Mouse (Mus musculus) E14TG2a.4 (cell line): ENCODE data around the gene Zfp606.

Source experiments
- H3K27me3 ChIP-seq: 2 replicates; pipeline ENCODE4 v1.6.1; 2014; ENCODE audit warnings: low read length, control low read depth; ENCODE audit not compliant: insufficient read depth
- H3K36me3 ChIP-seq: 2 replicates; pipeline ENCODE4 v1.6.1; 2014; ENCODE audit warnings: low read length, control low read depth; ENCODE audit not compliant: insufficient read depth
- H3K4me1 ChIP-seq: replicated peaks from 2 replicates; pipeline ENCODE4 v1.6.1; 2014; ENCODE audit warnings: low read depth, low read length, control low read depth
- H3K4me3 ChIP-seq: replicated peaks from 2 replicates; pipeline ENCODE4 v1.5.1; 2014; ENCODE audit warnings: mild to moderate bottlenecking, low read length
- H3K9me3 ChIP-seq: 2 replicates; pipeline ENCODE4 v1.6.1; 2014; ENCODE audit warnings: low read length, control low read depth
- CTCF ChIP-seq: conservative IDR thresholded peaks from 2 replicates; pipeline ENCODE4 v1.5.1; 2014; ENCODE audit warnings: low read length
- NANOG ChIP-seq: IDR thresholded peaks from 2 replicates; pipeline ENCODE4 v1.6.1; 2014; ENCODE audit warnings: borderline replicate concordance, low read length, mixed read lengths
- POU5F1 ChIP-seq: IDR thresholded peaks from 2 replicates; pipeline ENCODE4 v1.6.1; 2014; ENCODE audit warnings: low read length, borderline replicate concordance

Gene Zfp606

DNA sequence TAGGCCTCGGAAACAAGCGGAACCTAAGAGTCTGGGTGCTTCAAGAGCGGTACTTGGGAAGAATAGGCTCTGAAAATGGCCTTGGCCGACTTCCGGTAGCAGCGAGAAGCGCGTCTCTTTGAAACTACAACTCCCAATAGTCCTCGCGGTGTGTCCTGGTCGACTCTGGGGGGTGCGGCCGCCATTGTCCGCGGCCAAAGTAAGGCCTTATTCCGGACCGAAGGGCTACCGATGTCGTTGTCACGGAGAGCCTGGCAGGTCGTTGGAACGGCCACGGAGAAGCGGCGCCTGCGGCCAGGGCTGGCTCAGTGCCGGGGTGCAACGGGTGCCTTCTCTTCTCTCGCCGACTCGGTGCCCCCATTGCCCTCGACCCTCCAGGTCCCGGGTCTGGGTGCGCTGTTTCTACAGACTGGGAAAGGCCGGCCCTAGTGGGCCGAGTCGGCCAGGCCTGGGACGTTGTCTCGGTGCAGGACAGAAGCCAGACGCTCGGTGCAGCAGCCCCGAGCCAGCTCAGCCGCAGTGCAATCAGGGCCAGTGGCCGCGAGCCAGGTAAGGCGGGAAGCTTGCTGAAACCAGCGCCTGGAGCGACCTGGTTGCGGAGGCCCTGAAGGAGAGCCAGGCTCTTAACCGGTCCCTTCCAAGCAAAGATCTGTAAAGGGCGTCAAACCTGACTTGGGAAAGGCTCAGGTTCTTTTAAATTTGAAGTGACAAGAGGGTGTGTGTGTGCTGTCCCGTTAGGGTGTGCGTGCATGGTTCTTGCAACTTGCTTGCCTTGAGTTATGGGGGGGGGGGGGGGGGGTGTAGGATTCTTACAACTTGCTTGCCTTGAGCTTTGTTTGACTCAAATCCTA lies at the start of gene Zfp606:
Gene Zfp606 (plus strand): TSS at position 136 of the 851 bp plus-strand sequence.
- Histone ChIP-seq H3K27me3 (no peaks in the 10 kb centered on the region), H3K9me3 (no peaks in the 10 kb centered on the region), H3K36me3 (peaks cover 31% of the 10 kb centered on the region), H3K4me3 (peak within 1 kb of the TSS; percentile 95), H3K4me1 (peaks cover 11% of the 10 kb centered on the region)
- TF ChIP-seq POU5F1 (no peak), NANOG (no peak), CTCF (no peak)

DNA sequence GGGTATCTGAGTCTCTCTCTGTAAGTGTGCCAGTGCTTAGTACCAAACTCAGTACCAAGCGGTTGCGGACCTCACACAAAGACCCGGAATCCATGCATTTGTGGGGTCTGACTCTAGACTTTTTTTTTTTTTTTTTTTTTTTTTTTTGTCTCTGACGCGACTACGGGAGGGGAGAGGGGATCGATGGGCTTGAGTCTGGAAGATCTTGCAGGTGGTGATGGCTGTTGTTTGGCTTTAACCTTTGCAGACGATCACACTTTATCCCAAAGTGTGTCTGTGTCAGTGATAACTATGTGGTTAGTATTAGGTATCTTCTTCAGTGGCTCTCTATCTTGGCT lies 885 bp downstream of the Zfp606 start:
- Histone ChIP-seq H3K36me3 (peaks cover 37% of the 10 kb centered on the region), H3K4me3 (peak overlapping the region; percentile 95), H3K9me3 (no peaks in the 10 kb centered on the region), H3K4me1 (peaks cover 11% of the 10 kb centered on the region), H3K27me3 (no peaks in the 10 kb centered on the region)
- no peak for TF ChIP-seq CTCF
- TF ChIP-seq NANOG = no peak
- no peak for TF ChIP-seq POU5F1

DNA sequence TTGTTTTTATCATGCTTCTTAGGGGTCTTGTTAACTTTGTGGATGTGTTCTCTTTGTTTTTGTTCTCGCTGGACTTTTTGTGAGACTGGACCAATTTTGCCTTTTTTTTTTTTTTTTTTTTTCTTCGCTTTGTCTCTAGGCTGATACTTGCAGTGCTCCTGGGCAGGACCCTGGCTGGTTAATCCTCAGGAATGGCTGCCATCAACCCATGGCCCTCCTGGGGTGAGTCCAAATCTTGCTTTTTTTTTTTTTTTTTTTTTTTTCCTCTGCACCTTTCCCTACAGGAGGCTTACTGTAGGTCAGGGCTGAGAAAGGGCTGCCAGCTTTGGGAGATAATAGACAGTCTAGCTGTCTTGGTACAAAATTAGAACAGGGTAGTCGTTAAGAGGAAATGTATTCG lies 1.4 kb downstream of the Zfp606 start:
- peaks cover 42% of the 10 kb centered on the region for H3K36me3 ChIP-seq
- H3K9me3 ChIP-seq = no peaks in the 10 kb centered on the region
- TF ChIP-seq POU5F1 (no peak), NANOG (no peak), CTCF (no peak)
- peak overlapping the region; percentile 95 for H3K4me3 ChIP-seq
- no peaks in the 10 kb centered on the region for H3K27me3 ChIP-seq
- H3K4me1 ChIP-seq = peaks cover 11% of the 10 kb centered on the region

DNA sequence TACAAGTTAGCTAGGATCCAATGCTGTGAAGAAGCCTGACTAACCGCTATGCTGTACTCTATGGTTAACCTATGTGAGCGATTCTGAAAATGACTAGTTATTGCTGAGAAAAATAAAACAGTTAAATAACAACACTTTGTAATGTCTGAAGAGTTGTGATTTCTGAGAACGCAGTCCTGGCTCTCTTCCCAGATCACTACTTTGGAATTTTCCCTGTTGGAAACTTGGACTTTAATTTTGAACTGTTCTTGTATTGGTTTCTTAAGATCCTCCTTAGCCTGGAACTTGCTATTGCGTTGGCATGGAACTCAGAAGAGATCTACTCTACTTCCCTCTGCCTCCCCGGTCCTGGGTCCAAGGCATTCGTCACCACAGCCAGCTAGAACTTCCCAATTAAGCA lies 5.7 kb downstream of the Zfp606 start:
- Histone ChIP-seq H3K36me3 (peaks cover 51% of the 10 kb centered on the region), H3K4me1 (peaks cover 8% of the 10 kb centered on the region), H3K4me3 (no peak overlapping the region), H3K27me3 (no peaks in the 10 kb centered on the region), H3K9me3 (no peaks in the 10 kb centered on the region)
- TF ChIP-seq NANOG (no peak), CTCF (no peak), POU5F1 (no peak)

DNA sequence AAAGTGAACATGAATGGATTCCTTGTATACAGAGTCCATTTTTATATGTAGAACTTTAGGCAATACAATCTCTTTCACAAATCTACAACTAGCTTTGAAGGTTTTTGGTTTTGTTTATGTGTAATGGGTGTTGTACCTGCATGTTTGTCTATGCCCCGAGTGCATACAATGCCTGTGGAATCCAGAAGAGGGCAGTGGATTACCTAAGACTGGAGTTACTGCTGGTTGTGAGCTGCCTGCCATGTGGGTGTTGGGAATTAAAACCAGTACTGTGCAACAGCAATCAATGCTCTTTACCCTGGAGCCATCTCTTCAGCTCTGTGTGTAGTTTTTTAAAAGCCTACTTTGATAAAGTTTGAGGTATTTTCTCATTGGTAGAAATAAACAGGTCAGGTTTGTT lies 7.9 kb downstream of the Zfp606 start:
- no peak overlapping the region for H3K4me3 ChIP-seq
- H3K27me3 ChIP-seq = no peaks in the 10 kb centered on the region
- TF ChIP-seq NANOG (no peak), CTCF (peak; percentile 46)
- H3K4me1 ChIP-seq = no peaks in the 10 kb centered on the region
- no peaks in the 10 kb centered on the region for H3K9me3 ChIP-seq
- peaks cover 56% of the 10 kb centered on the region for H3K36me3 ChIP-seq

DNA sequence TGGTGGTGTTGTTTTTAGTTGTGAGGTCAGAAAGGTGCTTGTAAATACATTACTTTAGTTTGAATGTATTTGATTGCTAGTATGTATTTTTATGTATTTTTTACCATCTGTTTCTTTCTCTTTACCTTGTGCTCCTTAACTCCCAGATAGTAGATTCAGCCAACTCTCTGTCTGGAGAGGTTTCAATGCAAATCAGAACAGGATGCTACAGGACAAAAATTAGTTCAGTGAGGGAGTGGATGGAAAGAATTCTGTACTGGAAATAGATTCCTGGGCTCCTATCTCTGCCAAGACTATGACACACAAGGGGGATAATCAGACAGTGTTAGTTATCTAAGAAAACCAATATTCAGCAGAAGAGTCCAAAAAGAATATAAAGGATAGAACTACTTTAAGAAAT lies 8.6 kb downstream of the Zfp606 start:
- Histone ChIP-seq H3K4me3 (no peak overlapping the region), H3K9me3 (no peaks in the 10 kb centered on the region), H3K36me3 (peaks cover 55% of the 10 kb centered on the region), H3K4me1 (no peaks in the 10 kb centered on the region), H3K27me3 (no peaks in the 10 kb centered on the region)
- TF ChIP-seq CTCF = no peak
- TF ChIP-seq NANOG = no peak
- no peak for TF ChIP-seq POU5F1

DNA sequence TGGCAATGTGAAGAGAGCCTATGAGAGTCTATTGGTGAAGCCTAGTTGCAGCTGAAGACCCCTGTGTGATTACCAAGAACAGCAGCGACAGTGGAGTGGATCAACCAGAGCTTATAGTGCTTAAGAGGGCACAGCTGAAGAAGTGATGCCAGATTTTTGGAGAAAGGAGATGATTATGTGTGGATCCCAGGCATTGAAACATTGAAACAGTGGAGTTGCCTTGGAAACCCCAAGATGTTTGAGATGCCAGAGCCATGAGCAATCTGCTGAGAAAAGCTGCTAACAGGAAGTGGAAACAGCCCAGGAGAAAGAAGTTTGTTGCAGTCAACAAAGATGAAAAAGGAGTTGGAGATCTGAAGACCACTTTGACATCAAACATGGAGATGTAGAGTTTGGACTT lies 32.8 kb downstream of the Zfp606 start:
- Histone ChIP-seq H3K4me3 (no peak overlapping the region), H3K4me1 (no peaks in the 10 kb centered on the region), H3K27me3 (no peaks in the 10 kb centered on the region), H3K9me3 (no peaks in the 10 kb centered on the region), H3K36me3 (no peaks in the 10 kb centered on the region)
- TF ChIP-seq POU5F1 = no peak
- no peak for TF ChIP-seq NANOG
- no peak for TF ChIP-seq CTCF

DNA sequence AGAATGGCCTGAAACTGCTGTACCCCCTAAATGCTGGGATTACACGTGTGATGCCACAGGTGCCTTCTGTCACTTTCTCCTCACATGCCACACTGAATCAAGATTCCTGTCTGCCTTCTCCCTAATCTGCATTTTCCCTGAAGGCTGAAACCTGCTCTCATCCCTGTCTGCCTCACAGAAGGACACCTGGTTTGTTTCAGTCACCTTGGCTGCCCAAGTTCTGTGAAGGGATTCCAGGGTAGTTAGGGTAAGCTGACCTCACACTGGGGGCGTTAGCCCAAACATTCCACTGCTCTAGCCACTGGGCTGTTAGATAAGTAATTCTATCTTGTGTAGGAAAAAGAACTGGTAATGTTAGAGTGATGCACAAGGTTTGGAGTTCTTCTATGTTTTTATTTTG lies 34.1 kb downstream of the Zfp606 start, which contains the start of gene 2900092C05Rik:
Gene 2900092C05Rik (plus strand): TSS at position 301 of the 400 bp plus-strand sequence.
- no peaks in the 10 kb centered on the region for H3K36me3 ChIP-seq
- H3K27me3 ChIP-seq = no peaks in the 10 kb centered on the region
- no peaks in the 10 kb centered on the region for H3K9me3 ChIP-seq
- H3K4me1 ChIP-seq = no peaks in the 10 kb centered on the region
- H3K4me3 ChIP-seq = no peak within 1 kb of the TSS
- no peak for TF ChIP-seq CTCF
- no peak for TF ChIP-seq POU5F1
- TF ChIP-seq NANOG = no peak
